Mouse (Mus musculus) CH12.LX (cell line): ENCODE results near the gene Syt1. TPM values are rescaled to one million over a fixed set of nuclear protein-coding genes. Genes with fewer than 3 reads are reported as not detected.

Experiments
- DNase-seq: peaks from one replicate; pipeline ENCODE4 v3.0.0-alpha.2; 2013; ENCODE audit errors: extremely low read depth
- H3K27ac ChIP-seq: 2 replicates; pipeline ENCODE4 v1.5.1; 2012; ENCODE audit warnings: low read depth, mild to moderate bottlenecking, control low read depth, moderate library complexity; ENCODE audit not compliant: insufficient read depth
- H3K27me3 ChIP-seq: replicated peaks from 2 replicates; pipeline ENCODE3; 2012; ENCODE audit warnings: inconsistent platforms
- H3K36me3 ChIP-seq, 2 experiments: replicated peaks in 1 of 2; 2 replicates each; pipeline versions ENCODE3 to v1.6.1; 2012; ENCODE audit warnings: inconsistent platforms in 1 of 2, low read length in 1 of 2, mild to moderate bottlenecking in 1 of 2, mixed read lengths in 1 of 2, moderate library complexity in 1 of 2; ENCODE audit not compliant: control insufficient read depth in 1 of 2, insufficient read depth in 1 of 2
- H3K4me1 ChIP-seq, 2 experiments: 2 replicates each; pipeline ENCODE4 v1.6.1; 2012; ENCODE audit warnings: inconsistent platforms in 1 of 2, moderate library complexity in 1 of 2; ENCODE audit not compliant: insufficient read depth in 2 of 2, control insufficient read depth in 1 of 2
- H3K4me2 ChIP-seq: 2 replicates; pipeline ENCODE4 v1.6.1; 2012; ENCODE audit warnings: low read depth, mild to moderate bottlenecking, control low read depth; ENCODE audit not compliant: poor library complexity, insufficient read depth, severe bottlenecking
- H3K4me3 ChIP-seq, 3 experiments: fragments of 150-350 bp in 1 of 3; sonication (generic) in 1 of 3; replicated peaks in 1 of 3; 2 replicates each; pipeline versions ENCODE3 to v1.5.1; 2011 to 2012; ENCODE audit warnings: low read depth in 2 of 3, low read length in 2 of 3, mild to moderate bottlenecking in 2 of 3, moderate library complexity in 2 of 3, control low read depth in 1 of 3, improper control_type of control experiment in 1 of 3, inconsistent platforms in 1 of 3, mixed read lengths in 1 of 3; ENCODE audit not compliant: poor library complexity in 1 of 3
- H3K79me2 ChIP-seq: replicated peaks from 2 replicates; pipeline ENCODE4 v1.6.1; 2012; ENCODE audit warnings: mild to moderate bottlenecking, moderate library complexity; ENCODE audit not compliant: control insufficient read depth, poor library complexity, insufficient read depth, severe bottlenecking; ENCODE audit errors: extremely low read depth
- H3K9ac ChIP-seq: 2 replicates; pipeline ENCODE4 v1.6.1; 2012; ENCODE audit warnings: low read depth, mild to moderate bottlenecking, control low read depth, moderate library complexity; ENCODE audit not compliant: insufficient read depth
- H3K9me3 ChIP-seq: replicated peaks from 2 replicates; pipeline ENCODE3; 2012; ENCODE audit warnings: low read length, inconsistent platforms, mixed read lengths
- ELF1 ChIP-seq: IDR thresholded peaks from 2 replicates; pipeline ENCODE4 v1.6.1; 2014; ENCODE audit warnings: low read depth, mild to moderate bottlenecking, inconsistent platforms, low read length, improper control_type of control experiment
- EP300 ChIP-seq: IDR thresholded peaks from 2 replicates; pipeline ENCODE4 v1.6.1; 2011; ENCODE audit warnings: low read length, improper control_type of control experiment
- ETS1 ChIP-seq: conservative IDR thresholded peaks from 2 replicates; pipeline ENCODE4 v1.6.1; 2012; ENCODE audit warnings: low read depth, mild to moderate bottlenecking, inconsistent platforms, low read length, improper control_type of control experiment, moderate library complexity
- HCFC1 ChIP-seq: IDR thresholded peaks from 2 replicates; pipeline ENCODE4 v1.6.1; 2012; ENCODE audit warnings: low read depth, mild to moderate bottlenecking, inconsistent platforms, low read length, improper control_type of control experiment
- JUN ChIP-seq: IDR thresholded peaks from 2 replicates; pipeline ENCODE4 v1.6.1; 2011; ENCODE audit warnings: low read depth, mild to moderate bottlenecking, low read length, improper control_type of control experiment, moderate library complexity; ENCODE audit not compliant: insufficient read depth
- JUND ChIP-seq: conservative IDR thresholded peaks from 2 replicates; pipeline ENCODE4 v1.6.1; 2011; ENCODE audit warnings: low read depth, low read length, improper control_type of control experiment
- MAX ChIP-seq: IDR thresholded peaks from 2 replicates; pipeline ENCODE4 v1.6.1; 2011; ENCODE audit warnings: low read length, improper control_type of control experiment
- MXI1 ChIP-seq: IDR thresholded peaks from 2 replicates; pipeline ENCODE4 v1.6.1; 2011; ENCODE audit warnings: mild to moderate bottlenecking, low read depth, low read length, improper control_type of control experiment
- NRF1 ChIP-seq: IDR thresholded peaks from 2 replicates; pipeline ENCODE4 v1.6.1; 2014; ENCODE audit warnings: low read depth, mild to moderate bottlenecking, inconsistent platforms, low read length, improper control_type of control experiment, moderate library complexity
- RAD21 ChIP-seq: IDR thresholded peaks from 2 replicates; pipeline ENCODE4 v1.6.1; 2011; ENCODE audit warnings: low read depth, mild to moderate bottlenecking, low read length, improper control_type of control experiment, moderate library complexity
- RCOR1 ChIP-seq: conservative IDR thresholded peaks from 2 replicates; pipeline ENCODE4 v1.6.1; 2012; ENCODE audit warnings: low read depth, mild to moderate bottlenecking, inconsistent platforms, low read length, improper control_type of control experiment
- USF1 ChIP-seq: IDR thresholded peaks from 2 replicates; pipeline ENCODE4 v1.6.1; 2014; ENCODE audit warnings: low read depth, mild to moderate bottlenecking, inconsistent platforms, low read length, improper control_type of control experiment
- ZC3H11A ChIP-seq: IDR thresholded peaks from 2 replicates; pipeline ENCODE4 v1.6.1; 2012; ENCODE audit warnings: low read depth, mild to moderate bottlenecking, inconsistent platforms, low read length, improper control_type of control experiment
- ZKSCAN1 ChIP-seq: IDR thresholded peaks from 2 replicates; pipeline ENCODE4 v1.6.1; 2012; ENCODE audit warnings: low read depth, inconsistent platforms, low read length, improper control_type of control experiment, borderline replicate concordance
- dilution Hi-C: fragments of 300-500 bp; cut with MboI; formaldehyde crosslinking; loops from 2 replicates; pipeline ENCODE4 v1.14.3; 2020; ENCODE audit warnings: low sequenced_read_pairs; ENCODE audit not compliant: extremely low pct_unique_long_range_greater_than_20kb, extremely low pct_ligation_motif_present
- in situ Hi-C: fragments of 300-500 bp; cut with MboI; formaldehyde crosslinking; loops from 3 replicates; pipeline ENCODE4 v1.14.3; 2019; ENCODE audit warnings: low sequenced_read_pairs, low pct_ligation_motif_present, low pct_unique_long_range_greater_than_20kb, mixed read lengths
- polyA plus RNA-seq: library from polyadenylated mRNA; unstranded; fragments of >175 nt; gene quantifications from 2 replicates; pipeline ENCODE4 v1.2.1, GENCODE M21; 2012; ENCODE audit warnings: low read depth; ENCODE audit not compliant: insufficient read length
- total RNA-seq, 2 experiments: library from RNA; depleted of rRNA; stranded (reverse); fragments of 300-350 nt in 1 of 2; fragments of >200 nt in 1 of 2; gene quantifications; 2 replicates each; pipeline ENCODE4 v1.2.3; 2012 to 2014

The Syt1 gene
- total and polyA plus RNA-seq, 3 experiments = not detected

DNA sequence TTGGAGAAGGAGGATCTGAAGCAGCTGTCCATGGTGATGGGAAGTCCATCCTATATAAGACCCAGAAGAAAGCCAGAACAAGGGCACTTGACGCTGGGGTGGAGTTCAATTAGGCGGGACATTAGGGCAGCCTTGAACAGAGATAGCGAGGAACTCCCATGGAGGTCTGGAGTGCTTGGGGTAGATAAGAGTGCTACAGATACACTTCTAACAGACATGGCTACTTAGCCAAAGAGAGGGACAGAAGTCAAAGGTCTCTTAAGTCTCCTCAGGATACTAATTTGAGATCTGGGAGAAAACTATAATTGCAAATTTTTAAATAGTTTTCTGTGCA lies 428.4 kb downstream of the Syt1 start:
- no peak overlapping the region for H3K9ac ChIP-seq
- H3K27ac ChIP-seq = no peak overlapping the region
- no peaks in the 10 kb centered on the region for H3K79me2 ChIP-seq
- in situ Hi-C loops = no loop called here
- no peak for TF ChIP-seq JUN
- TF ChIP-seq MXI1 = no peak
- no peak for TF ChIP-seq MAX
- TF ChIP-seq ELF1 = no peak
- TF ChIP-seq EP300 = no peak
- DNase-seq = no peak
- H3K27me3 ChIP-seq = no peaks in the 10 kb centered on the region
- H3K9me3 ChIP-seq = no peaks in the 10 kb centered on the region
- no peaks in the 10 kb centered on the region for H3K36me3 ChIP-seq
- H3K4me3 ChIP-seq = no peak overlapping the region
- no peak overlapping the region for H3K4me2 ChIP-seq
- dilution Hi-C loops = no loop called here
- peaks cover 0 to 6% of the 10 kb centered on the region in 2 experiments; a peak in 2 of 4 replicates for H3K4me1 ChIP-seq

- H3K4me3 ChIP-seq = no peak overlapping the region
- no peaks in the 10 kb centered on the region for H3K9me3 ChIP-seq
- dilution Hi-C loops (no loop called here), in situ Hi-C loops (no loop called here)
- no peaks in the 10 kb centered on the region for H3K27me3 ChIP-seq
- H3K27ac ChIP-seq = no peak overlapping the region
- no peaks in the 10 kb centered on the region for H3K36me3 ChIP-seq
- peaks cover 0 to 6% of the 10 kb centered on the region in 2 experiments; a peak in 2 of 4 replicates for H3K4me1 ChIP-seq
- no peak overlapping the region for H3K9ac ChIP-seq
- H3K79me2 ChIP-seq = no peaks in the 10 kb centered on the region
- no peak for TF ChIP-seq HCFC1
- no peak for TF ChIP-seq ZKSCAN1
- no peak for TF ChIP-seq JUND
- no peak overlapping the region for H3K4me2 ChIP-seq
- DNase-seq = no peak
These were observed 429.0 kb downstream of the Syt1 start for GRCm38 (mm10) chr10:108581555-108582396.

GRCm38 (mm10) chr10:108580786-108581420 lies 429.9 kb downstream of the Syt1 start:
- no peak overlapping the region for H3K4me3 ChIP-seq
- H3K27me3 ChIP-seq = no peaks in the 10 kb centered on the region
- TF ChIP-seq NRF1 (no peak), RAD21 (no peak), ZC3H11A (no peak), RCOR1 (no peak), ETS1 (no peak), USF1 (no peak)
- H3K27ac ChIP-seq = no peak overlapping the region
- no peaks in the 10 kb centered on the region for H3K79me2 ChIP-seq
- dilution Hi-C loops = no loop called here
- DNase-seq = no peak
- in situ Hi-C loops = no loop called here
- no peaks in the 10 kb centered on the region for H3K36me3 ChIP-seq
- no peak overlapping the region for H3K9ac ChIP-seq
- H3K4me2 ChIP-seq = no peak overlapping the region
- H3K4me1 ChIP-seq = peaks cover 0 to 6% of the 10 kb centered on the region in 2 experiments; a peak in 2 of 4 replicates
- H3K9me3 ChIP-seq = no peaks in the 10 kb centered on the region
